Mouse (Mus musculus) adrenal gland, postnatal 10 days (tissue): ENCODE results near the gene Slc25a38. TPM values are rescaled to one million over a fixed set of nuclear protein-coding genes. Genes with fewer than 3 reads are reported as not detected.
"Not testable (repeated sequence)": the region's sequence is repeated elsewhere in the genome, so short reads cannot be mapped to it uniquely, and the experiment has no call there.

Experiments
- DNase-seq: peaks from one replicate; pipeline ENCODE4 v3.0.0; 2021; ENCODE audit warnings: mixed read lengths
- total RNA-seq, 2 experiments: library from RNA; stranded (reverse); gene quantifications; 2 replicates each; pipeline ENCODE4 v1.2.3; 2021

The Slc25a38 gene
- total RNA-seq, 2 experiments from 2014 or later = 20.3 to 21.5 TPM

- DNase-seq = no peak
Observed at GRCm38 (mm10) chr9:120099304-120099703, 10.9 kb upstream of the Slc25a38 start.

- no peak for DNase-seq
Observed at GRCm38 (mm10) chr9:120101165-120101564, 9.0 kb upstream of the Slc25a38 start.

GRCm38 (mm10) chr9:120108953-120109352, 1.2 kb upstream of the Slc25a38 start:
- DNase-seq = not testable (repeated sequence)

- DNase-seq = no peak
Observed at GRCm38 (mm10) chr9:120111156-120111945, 1.2 kb downstream of the Slc25a38 start.

GRCm38 (mm10) chr9:120112472-120112871, 2.3 kb downstream of the Slc25a38 start:
- DNase-seq = no peak

GRCm38 (mm10) chr9:120113456-120113855, 3.3 kb downstream of the Slc25a38 start:
- DNase-seq = no peak

- DNase-seq = no peak
Observed at GRCm38 (mm10) chr9:120114051-120114788, 4.0 kb downstream of the Slc25a38 start.

GRCm38 (mm10) chr9:120114789-120115151, 4.6 kb downstream of the Slc25a38 start:
- no peak for DNase-seq

GRCm38 (mm10) chr9:120115580-120115979, 5.4 kb downstream of the Slc25a38 start:
- peak; percentile 38 for DNase-seq

- DNase-seq = no peak
Observed at GRCm38 (mm10) chr9:120116184-120116624, 6.0 kb downstream of the Slc25a38 start.

- no peak for DNase-seq
Observed at GRCm38 (mm10) chr9:120118212-120118611, 8.0 kb downstream of the Slc25a38 start.

- DNase-seq = no peak
Observed at GRCm38 (mm10) chr9:120120503-120120902, 10.3 kb downstream of the Slc25a38 start.

GRCm38 (mm10) chr9:120126868-120127267, 16.7 kb downstream of the Slc25a38 start:
- no peak for DNase-seq

GRCm38 (mm10) chr9:120127538-120128251, 17.5 kb downstream of the Slc25a38 start, which contains the start of gene Rpsa:
Gene Rpsa (plus strand): TSS chr9:120127689.
- peak; percentile 96 for DNase-seq

GRCm38 (mm10) chr9:120129276-120129675, 19.1 kb downstream of the Slc25a38 start:
- DNase-seq = no peak

GRCm38 (mm10) chr9:120131784-120132288, 21.7 kb downstream of the Slc25a38 start:
- no peak for DNase-seq

- no peak for DNase-seq
Observed at GRCm38 (mm10) chr9:120132980-120133754, 23.0 kb downstream of the Slc25a38 start.

GRCm38 (mm10) chr9:120133755-120134475, 23.7 kb downstream of the Slc25a38 start:
- no peak for DNase-seq

- no peak for DNase-seq
Observed at GRCm38 (mm10) chr9:120134529-120135160, 24.5 kb downstream of the Slc25a38 start.

GRCm38 (mm10) chr9:120135454-120135853, 25.3 kb downstream of the Slc25a38 start:
- DNase-seq = no peak
